Mouse (Mus musculus): Measurements from ENCODE around the gene Lrrc1.

DNA sequence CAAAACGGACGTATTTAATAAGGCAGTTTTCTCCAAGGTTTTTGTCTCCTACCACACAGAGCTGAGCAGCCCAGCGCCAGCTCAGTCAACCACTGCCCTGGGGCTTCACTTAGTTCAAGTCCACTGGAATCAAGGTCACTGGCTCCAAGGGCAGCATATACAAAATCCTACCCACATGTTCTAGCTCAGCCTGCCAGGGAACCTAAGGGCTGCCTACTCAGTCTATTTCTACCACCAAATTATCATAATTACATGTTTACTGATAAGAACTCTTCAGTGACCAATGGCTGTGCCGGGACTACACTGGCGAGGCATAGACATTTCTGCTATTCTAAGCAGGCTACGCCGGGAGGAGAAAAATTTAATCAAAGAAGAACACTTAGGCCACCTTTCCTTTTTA lies 80.8 kb downstream of the Lrrc1 start:
- TF ChIP-seq CTCF (IDR thresholded peaks at IDR 0.05 in 2 of 3, conservative IDR thresholded peaks at IDR 0.05 in 1 of 3; ENCODE audit: control insufficient read depth in 1 of 3, insufficient read depth in 1 of 3, low read depth in 2 of 3, low read length in 3 of 3, poor library complexity in 1 of 3, severe bottlenecking in 1 of 3) = no peak
- no peak for TF ChIP-seq ZNF384 (IDR thresholded peaks at IDR 0.05; ENCODE audit: low read depth, low read length)
- no peak for TF ChIP-seq JUND (IDR thresholded peaks at IDR 0.05; ENCODE audit: low read depth, low read length)
- TF ChIP-seq MXI1 (IDR thresholded peaks at IDR 0.05; ENCODE audit: low read depth, low read length) = no peak
- TF ChIP-seq POLR2A (IDR thresholded peaks at IDR 0.05; ENCODE audit: control insufficient read depth in 1 of 2, insufficient read depth in 1 of 2, low read depth in 1 of 2, low read length in 2 of 2, poor library complexity in 1 of 2) = no peak
- TF ChIP-seq SMC3 (IDR thresholded peaks at IDR 0.05; ENCODE audit: low read depth, low read length) = no peak
- no peak for TF ChIP-seq USF2 (IDR thresholded peaks at IDR 0.05; ENCODE audit: borderline replicate concordance in 1 of 2, insufficient read depth in 1 of 2, low read depth in 1 of 2, low read length in 2 of 2)
- no peak for TF ChIP-seq GABPA (IDR thresholded peaks at IDR 0.05; ENCODE audit: low read depth, low read length)
- TF ChIP-seq MAX (IDR thresholded peaks at IDR 0.05; ENCODE audit: low read length) = no peak
- TF ChIP-seq EP300 (IDR thresholded peaks at IDR 0.05; ENCODE audit: low read depth in 1 of 2, low read length in 2 of 2) = no peak
- TF ChIP-seq GATA1 (IDR thresholded peaks at IDR 0.05; ENCODE audit: low read depth, low read length) = no peak
- no peak for TF ChIP-seq TBP (IDR thresholded peaks at IDR 0.05; ENCODE audit: low read depth, low read length)
- no peak for TF ChIP-seq UBTF (IDR thresholded peaks at IDR 0.05; ENCODE audit: borderline replicate concordance, insufficient read depth, low read depth, low read length)

Data from MEL (cell line).